Mouse (Mus musculus): ENCODE measurements around the gene Foxb2.
"Not testable (repeated sequence)": the region's sequence is repeated elsewhere in the genome, so short reads cannot be mapped to it uniquely, and the experiment has no call there.

The Foxb2 gene

GRCm38 (mm10) chr19:16873221-16873861 is at the start of gene Foxb2:
TSS of gene Foxb2 (minus strand) at chr19:16873805.
- peak; percentile 44 for DNase-seq (ENCODE audit: low spot score)

- DNase-seq (ENCODE audit: low spot score): no peak
These were observed 37.9 kb upstream of the Foxb2 start for GRCm38 (mm10) chr19:16911507-16911906.

GRCm38 (mm10) chr19:16903106-16903505 is 29.5 kb upstream of the Foxb2 start:
- DNase-seq (ENCODE audit: low spot score): peak; percentile 28

- peak; percentile 26 for DNase-seq (ENCODE audit: low spot score)
These were observed 26.1 kb upstream of the Foxb2 start for GRCm38 (mm10) chr19:16899716-16900115.

GRCm38 (mm10) chr19:16898576-16898975 is 25.0 kb upstream of the Foxb2 start:
- no peak for DNase-seq (ENCODE audit: low spot score)

GRCm38 (mm10) chr19:16876458-16876770 is 2.8 kb upstream of the Foxb2 start:
- peak; percentile 55 for DNase-seq (ENCODE audit: low spot score)

GRCm38 (mm10) chr19:16875631-16876457 is 2.2 kb upstream of the Foxb2 start:
- DNase-seq (ENCODE audit: low spot score): no peak

GRCm38 (mm10) chr19:16874991-16875540 is 1.5 kb upstream of the Foxb2 start:
- DNase-seq (ENCODE audit: low spot score): no peak

- DNase-seq (ENCODE audit: low spot score): peak; percentile 49
These were observed 597 bp upstream of the Foxb2 start for GRCm38 (mm10) chr19:16873942-16874861.

- DNase-seq (ENCODE audit: low spot score): peak; percentile 55
These were observed 1.0 kb downstream of the Foxb2 start for GRCm38 (mm10) chr19:16872331-16873180.

GRCm38 (mm10) chr19:16871192-16871760 is 2.3 kb downstream of the Foxb2 start:
- peak; percentile 41 for DNase-seq (ENCODE audit: low spot score)

- peak; percentile 34 for DNase-seq (ENCODE audit: low spot score)
These were observed 3.0 kb downstream of the Foxb2 start for GRCm38 (mm10) chr19:16870501-16871191.

- no peak for DNase-seq (ENCODE audit: low spot score)
These were observed 5.1 kb downstream of the Foxb2 start for GRCm38 (mm10) chr19:16868534-16868933.

- no peak for DNase-seq (ENCODE audit: low spot score)
These were observed 15.0 kb downstream of the Foxb2 start for GRCm38 (mm10) chr19:16858646-16859045.

GRCm38 (mm10) chr19:16856752-16857151 is 16.9 kb downstream of the Foxb2 start:
- DNase-seq (ENCODE audit: low spot score): no peak

GRCm38 (mm10) chr19:16844091-16844490 is 29.5 kb downstream of the Foxb2 start:
- not testable (repeated sequence) for DNase-seq (ENCODE audit: low spot score)

- no peak for DNase-seq (ENCODE audit: low spot score)
These were observed 31.9 kb downstream of the Foxb2 start for GRCm38 (mm10) chr19:16841516-16842249.

- DNase-seq (ENCODE audit: low spot score): no peak
These were observed 32.6 kb downstream of the Foxb2 start for GRCm38 (mm10) chr19:16841001-16841400.

- no peak for DNase-seq (ENCODE audit: low spot score)
These were observed 45.9 kb downstream of the Foxb2 start for GRCm38 (mm10) chr19:16827657-16828056.

Data from retina, embryonic 14.5 days (tissue).